Mouse (Mus musculus) kidney, embryonic 14.5 days (tissue): ENCODE measurements around the gene Gm45844. TPM values are rescaled to one million over a fixed set of nuclear protein-coding genes. Genes with fewer than 3 reads are reported as not detected.
"Not testable (repeated sequence)": the region's sequence is repeated elsewhere in the genome, so short reads cannot be mapped to it uniquely, and the experiment has no call there.

Source experiments
- ATAC-seq: fragments of 200-750 bp; cut with Nextera tagmentation; 2 replicates; pipeline ENCODE4 v1.8.0; 2017; ENCODE audit warnings: moderate number of reproducible peaks, mild to moderate bottlenecking, moderate TSS enrichment, moderate library complexity; ENCODE audit not compliant: low FRiP score, low TSS enrichment
- H3K27ac ChIP-seq: fragments of 300-500 bp; sonication (generic); 2 replicates; pipeline ENCODE4 v1.5.1; 2014; ENCODE audit warnings: low read depth, mild to moderate bottlenecking, low read length, moderate library complexity, mixed read lengths
- H3K27me3 ChIP-seq: fragments of 300-500 bp; sonication (generic); 2 replicates; pipeline ENCODE4 v1.6.1; 2014; ENCODE audit warnings: mild to moderate bottlenecking, low read length; ENCODE audit not compliant: control insufficient read depth, insufficient read depth
- H3K36me3 ChIP-seq: fragments of 300-500 bp; sonication (generic); 2 replicates; pipeline ENCODE4 v1.6.1; 2014; ENCODE audit warnings: low read length, mixed read lengths; ENCODE audit not compliant: control insufficient read depth, insufficient read depth
- H3K4me1 ChIP-seq: fragments of 300-500 bp; sonication (generic); 2 replicates; pipeline ENCODE4 v1.6.1; 2014; ENCODE audit warnings: low read length, mixed read lengths; ENCODE audit not compliant: control insufficient read depth, insufficient read depth
- H3K4me2 ChIP-seq: fragments of 300-500 bp; sonication (generic); replicated peaks from 2 replicates; pipeline ENCODE4 v1.6.1; 2014; ENCODE audit warnings: low read depth, mild to moderate bottlenecking, low read length
- H3K4me3 ChIP-seq: fragments of 300-500 bp; sonication (generic); 2 replicates; pipeline ENCODE4 v1.5.1; 2014; ENCODE audit warnings: mild to moderate bottlenecking, low read length
- H3K9ac ChIP-seq: fragments of 300-500 bp; sonication (generic); 2 replicates; pipeline ENCODE4 v1.6.1; 2014; ENCODE audit warnings: low read depth, mild to moderate bottlenecking, low read length, moderate library complexity
- H3K9me3 ChIP-seq: fragments of 300-500 bp; sonication (generic); 2 replicates; pipeline ENCODE4 v1.6.1; 2016; ENCODE audit warnings: low read length; ENCODE audit not compliant: control insufficient read depth
- WGBS: fragments of 180-500 bp; shearing (Covaris S2); extraction: QIAGEN DNeasy Blood & Tissue Kit; methylation state at CpG from one replicate; pipeline ENCODE4 v1.1.7; 2014; 5-methylcytosine and 5-hydroxymethylcytosine counted together
- polyA plus RNA-seq: library from polyadenylated mRNA; unstranded; fragments of >200 nt; fragmentation: Nextera tagmentation; extraction: Ambion mirVana; gene quantifications from 2 replicates; pipeline ENCODE4 v1.2.1, GENCODE M21; 2014

The Gm45844 gene
- polyA plus RNA-seq: 3.8 and 5.6 TPM in 2 replicates

DNA sequence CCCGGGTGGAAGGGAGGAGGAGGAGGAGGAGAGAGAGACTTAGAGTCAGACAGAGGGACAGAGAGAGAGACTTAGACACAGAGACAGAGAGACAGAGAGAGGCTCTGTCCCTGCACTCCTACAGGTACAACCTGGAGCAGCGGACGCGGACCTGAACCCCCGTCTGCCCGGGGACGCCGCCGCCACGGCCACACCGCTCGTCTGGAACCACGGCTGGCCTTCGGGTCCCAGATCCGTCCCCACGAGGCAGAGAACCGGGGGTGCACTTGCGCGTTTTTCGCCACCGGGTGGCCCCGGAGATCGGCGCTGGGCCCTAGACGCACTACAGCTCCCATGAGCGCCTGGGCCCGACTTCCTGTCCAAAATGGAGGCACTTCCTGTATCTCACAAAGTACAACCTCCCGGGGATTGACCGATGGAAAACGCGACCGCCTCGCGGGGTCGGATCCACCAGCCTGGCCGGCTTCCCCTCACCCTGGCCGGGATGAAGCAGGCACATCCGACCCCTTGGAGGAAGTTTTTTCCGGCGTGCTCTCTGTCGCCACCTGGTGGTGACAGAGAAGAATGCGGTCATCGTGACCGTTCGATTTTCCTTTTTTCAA, at the start of gene Gm45844:
Gm45844 (minus strand) TSS at position 324 of the 602 bp plus-strand sequence.
- not testable (repeated sequence) for H3K27me3 ChIP-seq, H3K9me3 ChIP-seq, H3K27ac ChIP-seq, H3K4me1 ChIP-seq, H3K36me3 ChIP-seq
- peak within 1 kb of the TSS; percentile 9; the same call in 1 of the 2 replicates for H3K9ac ChIP-seq
- H3K4me2 ChIP-seq: peak within 1 kb of the TSS; percentile 6; the same call in 1 of the 2 replicates
- H3K4me3 ChIP-seq: peak within 1 kb of the TSS; percentile 32
- ATAC-seq: peak; percentile 99
- 34% methylated on average over 45 of the region's 45 CpGs for WGBS

DNA sequence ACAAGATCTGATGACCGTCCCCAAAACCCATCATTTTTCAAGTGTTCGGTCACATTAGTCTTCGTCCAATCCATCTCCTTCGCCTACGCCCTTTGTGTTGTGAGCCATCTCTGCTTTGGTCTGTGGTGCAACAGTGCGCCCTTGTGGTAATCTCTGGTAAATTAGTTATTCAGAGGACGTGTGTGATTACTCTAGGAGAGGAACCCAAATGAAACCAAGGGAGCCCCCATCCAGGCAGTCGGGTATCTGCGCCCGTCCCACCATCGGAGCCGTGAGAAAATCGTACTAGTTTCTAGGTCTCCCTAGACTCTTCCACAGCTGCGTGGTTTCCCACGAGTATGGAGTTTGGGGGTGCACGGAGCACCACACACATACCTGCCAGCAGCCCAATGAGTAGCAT, 17.5 kb upstream of the Gm45844 start:
- 85% methylated on average over 16 of the region's 16 CpGs for WGBS
- peaks cover 37% of the 10 kb centered on the region for H3K36me3 ChIP-seq
- H3K27ac ChIP-seq: no peak overlapping the region
- H3K4me1 ChIP-seq: no peaks in the 10 kb centered on the region
- H3K9me3 ChIP-seq: peaks cover 3% of the 10 kb centered on the region; the same call in 1 of the 2 replicates
- H3K27me3 ChIP-seq: no peaks in the 10 kb centered on the region
- H3K4me2 ChIP-seq: no peak overlapping the region
- no peak for ATAC-seq
- no peak overlapping the region for H3K9ac ChIP-seq
- no peak overlapping the region for H3K4me3 ChIP-seq

DNA sequence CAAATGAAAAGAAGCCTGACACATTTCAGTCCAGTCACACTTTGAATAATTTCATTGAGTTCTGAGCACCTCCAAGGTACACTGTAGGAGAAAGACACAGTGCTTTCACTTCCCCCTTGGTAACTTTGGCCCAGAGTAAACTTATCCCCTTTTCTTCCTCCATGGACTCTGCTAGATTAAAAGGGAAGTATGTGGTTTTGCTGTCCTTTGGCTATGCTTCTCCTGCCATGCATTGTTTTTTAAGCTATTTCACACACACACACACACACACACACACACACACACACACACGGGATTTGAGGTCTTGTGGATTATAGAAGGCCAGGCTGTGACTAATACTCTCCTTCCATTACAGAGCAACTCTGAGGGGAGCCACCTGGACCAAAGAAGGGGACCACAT, 3.3 kb upstream of the Gm45844 start:
- no peak overlapping the region for H3K9ac ChIP-seq

DNA sequence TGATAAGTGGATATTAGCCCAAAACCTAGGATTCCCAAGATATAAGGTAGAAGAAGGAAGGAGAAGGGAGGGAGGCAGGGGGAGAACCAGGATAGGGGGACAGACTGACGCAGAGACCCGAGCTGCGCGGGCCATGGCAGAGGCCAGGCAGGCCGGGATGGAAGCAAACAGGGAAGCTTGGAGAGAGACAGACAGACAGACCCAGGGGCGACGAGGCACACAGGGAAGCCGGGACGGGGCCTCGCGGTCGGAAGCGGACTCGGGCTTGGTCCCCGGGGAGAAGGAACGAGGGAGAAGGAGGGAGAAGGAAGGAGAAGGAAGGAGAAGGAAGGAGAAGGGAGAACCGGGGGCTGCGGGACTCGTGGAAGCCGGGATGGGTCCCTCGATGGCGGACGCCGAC, 533 bp downstream of the Gm45844 start:
- peak; percentile 84; the same call in 1 of the 2 replicates for ATAC-seq
- peak overlapping the region; percentile 9; the same call in 1 of the 2 replicates for H3K9ac ChIP-seq
- not testable (repeated sequence) for H3K27ac ChIP-seq

More for the DNA sequence above, 3.3 kb upstream of the Gm45844 start:
- 43% methylated on average over 1 of the region's 1 CpGs for WGBS
- Histone ChIP-seq H3K4me1 (no peaks in the 10 kb centered on the region), H3K27ac (no peak overlapping the region), H3K4me3 (no peak overlapping the region), H3K27me3 (no peaks in the 10 kb centered on the region), H3K36me3 (peaks cover 15% of the 10 kb centered on the region; the same call in 1 of the 2 replicates), H3K4me2 (no peak overlapping the region), H3K9me3 (peaks cover 4% of the 10 kb centered on the region)
- ATAC-seq: no peak

DNA sequence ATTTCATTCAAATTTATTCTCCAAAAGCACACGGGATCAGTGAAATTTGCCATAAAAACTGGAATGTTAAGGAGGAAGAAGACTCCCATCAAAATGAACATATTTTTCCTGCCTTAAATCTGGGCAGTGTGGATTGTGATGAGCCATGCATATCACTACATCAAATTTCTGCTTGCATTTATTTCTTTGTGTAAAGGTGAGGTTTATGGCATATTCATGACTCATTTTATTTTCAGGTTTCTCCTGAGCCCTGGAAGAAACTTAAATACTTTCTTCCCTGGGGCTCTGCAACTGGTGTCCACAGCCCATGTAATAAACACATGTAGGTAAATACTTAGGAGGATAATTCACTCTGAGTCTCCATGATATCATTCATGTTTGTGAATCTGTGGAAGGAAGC, 30.9 kb downstream of the Gm45844 start, which contains the start of gene Vmn2r29:
Vmn2r29 (minus strand) TSS at position 101 of the 400 bp plus-strand sequence.
- H3K4me3 ChIP-seq, H3K27ac ChIP-seq, ATAC-seq, H3K9me3 ChIP-seq, H3K27me3 ChIP-seq, H3K4me1 ChIP-seq, H3K4me2 ChIP-seq, H3K36me3 ChIP-seq, H3K9ac ChIP-seq: not testable (repeated sequence)
- WGBS: no CpG with 5 or more reads among the region's 1 CpGs

More for the DNA sequence above, 533 bp downstream of the Gm45844 start:
- peak overlapping the region; percentile 6; the same call in 1 of the 2 replicates for H3K4me2 ChIP-seq
- not testable (repeated sequence) for H3K4me1 ChIP-seq, H3K27me3 ChIP-seq, H3K36me3 ChIP-seq, H3K9me3 ChIP-seq
- 51% methylated on average over 24 of the region's 24 CpGs for WGBS
- H3K4me3 ChIP-seq: peak overlapping the region; percentile 32

- not testable (repeated sequence) for H3K36me3 ChIP-seq, H3K9me3 ChIP-seq, H3K27ac ChIP-seq, H3K4me1 ChIP-seq, H3K27me3 ChIP-seq
- H3K9ac ChIP-seq: peak within 1 kb of the TSS; percentile 45
- 0 out of 2 replicates have a peak, but pooled peaks have one; percentile 68 for ATAC-seq
- H3K4me2 ChIP-seq: peak within 1 kb of the TSS; percentile 48
- WGBS: under 1% methylated on average over 23 of the region's 24 CpGs
- peak within 1 kb of the TSS; percentile 43 for H3K4me3 ChIP-seq
These were observed 68.6 kb downstream of the Gm45844 start, which contains the start of gene Zfp772 for GRCm38 (mm10) chr7:7209313-7210151. Gene Zfp772, minus strand, starts transcription at chr7:7209998.

- peak; percentile 96 for ATAC-seq
- Histone ChIP-seq H3K27ac (no peak overlapping the region), H3K36me3 (no peaks in the 10 kb centered on the region), H3K9ac (peak overlapping the region; percentile 18; the same call in 1 of the 2 replicates), H3K9me3 (no peaks in the 10 kb centered on the region), H3K27me3 (no peaks in the 10 kb centered on the region), H3K4me1 (no peaks in the 10 kb centered on the region), H3K4me2 (peak overlapping the region; percentile 38), H3K4me3 (peak overlapping the region; percentile 48)
- 14% methylated on average over 18 of the region's 18 CpGs for WGBS
These were observed 89.7 kb downstream of the Gm45844 start for GRCm38 (mm10) chr7:7188191-7188942.

DNA sequence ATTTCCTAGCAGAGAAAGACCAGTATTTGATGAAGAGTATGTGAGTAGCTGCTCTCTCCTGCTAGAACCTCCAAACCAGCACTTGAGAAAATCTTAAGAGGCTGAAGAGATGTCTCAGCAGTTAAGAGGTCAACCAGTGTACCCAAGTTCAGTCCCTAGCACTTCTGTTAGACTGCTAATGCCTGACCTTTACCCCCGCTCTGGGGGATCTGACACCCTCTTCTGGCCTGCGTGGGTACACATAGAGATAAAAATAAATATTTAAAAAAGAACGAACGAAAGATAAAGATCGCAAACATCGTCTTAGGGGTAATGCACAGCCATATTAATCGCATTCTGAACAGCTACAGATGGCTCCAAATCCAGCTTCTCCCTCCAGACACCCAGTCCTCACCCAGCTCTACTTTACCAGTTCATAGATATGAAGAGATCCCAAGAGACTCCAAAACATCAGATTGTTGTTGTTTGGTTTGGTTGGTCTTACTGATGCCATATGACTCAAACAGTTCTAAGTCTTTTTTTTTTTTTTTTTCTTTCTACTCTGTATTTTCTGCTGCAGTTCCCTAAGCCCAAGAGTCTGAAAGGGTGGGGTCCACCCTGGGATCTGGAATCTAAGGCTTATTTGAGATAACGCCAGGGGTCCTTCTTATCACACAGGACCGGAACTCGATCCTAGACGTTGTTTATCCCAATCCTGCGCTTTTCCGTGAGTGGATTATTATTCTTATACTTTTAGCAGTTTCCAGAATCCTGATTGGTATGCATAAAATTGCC, 90.5 kb downstream of the Gm45844 start:
- H3K36me3 ChIP-seq: peaks cover 1% of the 10 kb centered on the region; the same call in 1 of the 2 replicates
- H3K27ac ChIP-seq: no peak overlapping the region
- peak; percentile 58; the same call in 1 of the 2 replicates for ATAC-seq
- peak overlapping the region; percentile 38 for H3K4me2 ChIP-seq
- H3K4me3 ChIP-seq: peak overlapping the region; percentile 48
- H3K4me1 ChIP-seq: no peaks in the 10 kb centered on the region
- no peaks in the 10 kb centered on the region for H3K27me3 ChIP-seq
- H3K9me3 ChIP-seq: no peaks in the 10 kb centered on the region
- H3K9ac ChIP-seq: peak overlapping the region; percentile 18; the same call in 1 of the 2 replicates
- 33% methylated on average over 13 of the region's 13 CpGs for WGBS
